Mouse (Mus musculus) ovary, postnatal 14 days (tissue): ENCODE measurements around the gene Olfr967.
"Not testable (repeated sequence)": the region's sequence is repeated elsewhere in the genome, so short reads cannot be mapped to it uniquely, and the experiment has no call there.

Source experiments
- DNase-seq: peaks from one replicate; pipeline ENCODE4 v3.0.0; 2022; ENCODE audit warnings: low spot score

The Olfr967 gene

DNA sequence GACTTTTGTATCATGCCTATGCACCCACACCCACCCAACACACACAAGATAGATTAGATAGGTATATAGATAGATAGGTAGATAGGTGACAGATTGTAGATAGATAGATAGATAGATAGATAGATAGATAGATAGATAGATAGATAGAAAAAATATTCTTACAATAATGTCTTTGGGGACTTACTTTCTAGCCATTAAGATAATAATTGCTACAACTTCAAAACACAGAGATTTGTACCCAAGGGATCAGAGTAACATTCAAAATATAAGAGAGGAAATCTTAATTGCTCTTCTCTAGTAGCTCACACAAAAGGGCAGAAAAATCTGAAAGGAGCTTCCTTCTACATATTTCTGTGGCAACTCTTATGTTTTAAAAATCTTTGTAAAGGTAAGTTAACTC lies at the start of gene Olfr967:
Olfr967 (plus strand) TSS at position 301 of the 400 bp plus-strand sequence.
- DNase-seq, result no peak

DNA sequence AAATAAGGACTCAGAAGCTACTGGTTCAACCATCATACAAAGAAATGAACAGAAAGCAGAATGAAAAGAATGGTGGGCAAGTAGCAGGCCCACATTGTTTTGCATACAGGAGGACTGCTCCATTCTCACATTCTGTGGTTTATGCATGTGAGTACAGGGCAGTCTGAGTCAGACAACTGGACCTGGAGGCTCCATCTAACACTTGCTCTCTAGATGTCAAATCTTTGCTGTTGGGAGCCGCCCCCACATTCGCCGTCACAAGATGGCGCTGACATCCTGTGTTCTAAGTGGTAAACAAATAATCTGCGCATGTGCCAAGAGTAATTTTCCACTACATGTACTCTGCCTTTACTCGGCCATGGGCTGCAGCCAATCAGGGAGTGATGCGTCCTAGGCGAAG lies 44.9 kb upstream of the Olfr967 start:
- DNase-seq, result not testable (repeated sequence)

DNA sequence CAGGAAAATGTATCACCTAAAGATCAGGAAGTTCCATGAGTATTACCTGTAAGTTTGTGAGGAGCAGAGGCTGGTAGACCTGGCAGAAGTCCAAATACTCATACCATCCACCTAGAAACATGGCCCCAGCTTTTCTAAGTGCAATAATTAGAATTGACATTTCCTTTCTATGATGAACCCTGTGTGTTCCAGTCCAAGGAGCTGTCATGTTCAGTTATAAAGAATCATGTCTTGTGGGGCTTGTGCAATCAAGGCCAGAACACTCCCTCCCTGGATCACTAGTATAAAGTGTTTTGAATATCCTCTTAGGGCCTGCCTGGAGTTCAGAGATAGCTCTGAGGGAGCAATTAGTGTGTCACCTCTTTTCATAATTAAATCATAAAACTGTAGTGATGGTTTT lies 39.0 kb upstream of the Olfr967 start, which contains the start of gene Olfr149:
Olfr149 (minus strand) TSS at position 101 of the 400 bp plus-strand sequence.
- DNase-seq, result no peak

DNA sequence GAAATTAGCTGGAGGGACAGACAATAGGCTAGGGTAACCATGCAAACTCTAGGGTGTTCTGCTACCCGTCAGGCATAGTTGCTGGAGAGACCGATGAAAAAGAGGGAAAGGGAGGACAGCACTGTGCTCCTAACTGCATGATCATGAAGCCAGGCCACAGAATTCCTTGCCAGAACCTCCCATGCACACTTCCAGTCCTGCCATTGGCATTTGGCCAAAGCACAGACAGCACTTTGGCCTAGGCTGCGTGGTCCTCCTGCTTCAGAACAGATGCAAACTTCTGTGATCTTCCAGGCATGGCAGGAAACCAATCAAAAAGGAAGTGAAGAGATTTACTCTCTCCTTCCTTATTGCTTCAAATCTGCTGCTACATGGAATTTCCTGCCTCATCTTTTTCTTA lies 37.1 kb upstream of the Olfr967 start:
- peak; percentile 20 for DNase-seq

DNA sequence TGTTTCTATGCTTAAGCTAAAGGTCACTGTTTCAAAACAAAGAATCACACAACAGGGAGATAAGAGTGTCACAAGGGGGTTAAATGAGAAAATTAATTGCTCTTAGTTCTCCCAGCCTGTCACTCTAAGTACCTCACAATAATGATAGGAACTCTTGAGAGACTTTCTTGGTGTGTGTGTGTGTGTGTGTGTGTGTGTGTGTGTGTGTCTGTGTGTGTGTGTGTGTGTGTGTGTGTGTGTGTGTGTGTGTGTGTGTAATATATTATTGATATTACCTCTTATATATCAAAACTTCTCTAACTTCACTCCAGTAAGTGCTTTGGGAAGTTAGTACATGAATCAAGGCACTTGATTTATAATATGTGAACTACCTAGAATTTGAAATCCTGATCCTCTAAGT lies 35.0 kb upstream of the Olfr967 start, which contains the start of gene Olfr965:
Olfr965 (plus strand) TSS at position 301 of the 400 bp plus-strand sequence.
- DNase-seq, result no peak

DNA sequence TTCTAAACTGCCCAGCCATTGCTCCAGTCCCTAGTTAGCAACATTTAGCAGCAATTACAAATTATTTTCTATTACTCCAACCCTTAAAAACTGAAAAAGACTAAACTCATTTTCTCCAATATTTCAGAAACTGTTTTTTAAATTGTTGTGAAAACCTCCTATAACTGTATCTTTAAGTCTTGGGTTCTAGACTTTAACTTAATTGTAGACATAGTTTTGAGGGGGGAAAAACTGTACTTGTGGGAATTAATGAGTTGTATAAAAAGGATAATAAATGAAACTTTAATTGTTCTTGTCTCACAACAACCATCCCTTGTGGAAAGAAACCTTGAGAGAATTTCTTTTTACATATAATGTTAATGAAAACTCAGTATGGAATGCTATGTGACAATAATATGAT lies 15.4 kb upstream of the Olfr967 start, which contains the start of gene Olfr150:
Olfr150 (plus strand) TSS at position 301 of the 400 bp plus-strand sequence.
- no peak for DNase-seq

DNA sequence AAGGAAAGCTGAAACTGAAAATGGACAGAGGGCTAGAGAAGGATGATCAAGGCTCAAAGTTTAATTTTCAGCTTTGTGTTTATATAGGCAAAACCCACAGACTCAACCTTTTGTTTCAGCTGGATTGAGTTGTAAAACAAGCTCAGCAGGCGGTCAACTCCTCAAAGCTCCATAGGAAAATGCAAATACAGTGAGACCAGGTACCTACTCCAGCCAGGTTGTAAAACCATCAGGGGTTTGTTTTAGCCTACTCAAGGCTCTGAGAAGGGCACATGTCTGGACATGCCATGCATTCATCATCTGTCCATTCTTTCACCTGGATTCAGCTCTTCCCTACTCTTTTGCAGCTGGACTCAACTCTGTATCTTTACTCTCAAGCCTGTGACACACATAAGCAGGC lies 5.3 kb upstream of the Olfr967 start:
- DNase-seq, result no peak

DNA sequence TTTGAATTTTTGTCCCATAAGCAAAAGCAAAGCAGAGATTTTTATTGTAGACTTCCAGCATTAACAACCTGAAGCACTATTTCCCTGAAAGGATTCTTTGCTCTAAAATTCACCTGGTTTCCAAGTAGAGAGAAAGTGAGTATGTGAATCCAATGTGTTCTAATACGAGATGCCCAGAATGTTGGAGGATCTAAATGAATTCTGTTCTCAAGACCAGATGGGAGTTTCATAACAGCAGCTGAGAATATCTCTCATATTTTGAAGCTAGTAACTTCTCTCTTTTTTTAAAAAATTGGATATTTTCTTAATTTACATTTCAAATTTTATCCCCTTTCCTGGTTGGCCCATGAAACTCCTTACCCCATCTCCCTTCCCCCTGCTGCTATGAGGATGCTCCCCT lies 379 bp downstream of the Olfr967 start:
- DNase-seq, result no peak

DNA sequence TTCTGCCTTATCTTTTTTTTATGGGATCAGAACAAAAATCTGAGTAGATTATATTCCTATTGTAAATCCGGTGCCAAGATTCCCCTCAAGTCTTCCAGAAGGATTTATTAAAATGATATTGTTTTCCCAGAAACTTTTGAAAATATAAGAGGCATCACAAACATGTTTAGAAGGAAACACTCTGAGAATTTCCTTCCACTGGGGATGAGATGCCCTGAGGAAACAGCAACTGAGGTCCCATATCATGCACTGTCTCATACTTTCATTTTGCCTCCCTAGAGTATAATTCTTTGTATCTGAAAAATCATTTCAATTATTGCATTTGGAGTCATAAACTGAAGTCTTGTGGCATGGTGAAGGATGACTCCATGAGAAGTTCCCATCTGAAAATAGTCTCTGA lies 37.1 kb downstream of the Olfr967 start, which contains the start of gene Olfr968:
Olfr968 (minus strand) TSS at position 101 of the 400 bp plus-strand sequence.
- DNase-seq, result no peak

DNA sequence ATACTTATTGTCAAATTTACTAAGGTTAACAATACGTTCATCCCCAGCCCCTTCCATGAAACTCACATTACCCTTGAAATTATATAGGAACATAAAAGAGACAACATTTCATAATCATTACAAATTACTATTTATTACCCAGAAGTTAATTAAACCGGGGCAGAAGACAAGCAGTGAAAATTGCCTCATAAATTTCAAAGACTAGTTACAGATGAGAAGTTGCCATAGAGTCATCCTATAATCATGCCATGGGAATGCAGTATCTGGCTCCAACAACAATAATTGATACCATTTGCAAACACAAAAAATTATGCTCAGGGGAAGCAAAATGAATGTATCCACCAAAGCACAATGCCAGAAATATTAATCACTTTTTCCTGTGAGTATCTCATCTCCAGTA lies 44.5 kb downstream of the Olfr967 start, which contains the start of gene Olfr969:
Olfr969 (plus strand) TSS at position 388 of the 400 bp plus-strand sequence.
- no peak for DNase-seq
